Mouse (Mus musculus) lung, adult 2 months (tissue): ENCODE measurements around the gene Ddx54.

Source experiments
- CTCF ChIP-seq: fragments of 200-500 bp; IDR thresholded peaks from 2 replicates; pipeline ENCODE4 v1.5.1; 2011; ENCODE audit warnings: mild to moderate bottlenecking, low read length, control low read depth; ENCODE audit not compliant: insufficient read depth
- POLR2A ChIP-seq: fragments of 200-500 bp; IDR thresholded peaks from 2 replicates; pipeline ENCODE4 v1.6.1; 2011; ENCODE audit warnings: low read depth, mild to moderate bottlenecking, control low read depth, low read length, borderline replicate concordance; ENCODE audit errors: extremely low read depth

DNA sequence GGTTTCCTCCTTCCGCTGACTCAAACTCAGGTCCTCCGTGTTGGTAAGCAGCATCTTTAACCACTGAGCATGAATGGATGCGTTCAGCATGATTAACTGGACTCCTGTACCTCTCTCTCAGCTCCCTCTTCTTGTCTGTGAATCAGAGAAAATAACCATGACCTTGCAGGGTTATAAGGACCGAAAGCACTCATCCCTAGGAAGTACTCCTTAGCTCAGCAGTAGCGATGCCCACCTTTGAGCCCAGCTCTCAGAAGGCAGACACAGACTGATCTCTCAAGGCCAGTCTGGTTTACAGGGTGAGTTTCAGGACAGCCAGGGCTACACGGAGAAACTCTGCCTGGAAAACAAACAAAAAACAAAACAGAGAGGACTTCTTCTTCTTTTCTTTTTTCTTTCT lies 18.1 kb upstream of the Ddx54 start:
- no peak for TF ChIP-seq CTCF
- TF ChIP-seq POLR2A = no peak
